Comparison of ENCODE assay signal across 18 mouse cellular contexts in the genomic region with DNA sequence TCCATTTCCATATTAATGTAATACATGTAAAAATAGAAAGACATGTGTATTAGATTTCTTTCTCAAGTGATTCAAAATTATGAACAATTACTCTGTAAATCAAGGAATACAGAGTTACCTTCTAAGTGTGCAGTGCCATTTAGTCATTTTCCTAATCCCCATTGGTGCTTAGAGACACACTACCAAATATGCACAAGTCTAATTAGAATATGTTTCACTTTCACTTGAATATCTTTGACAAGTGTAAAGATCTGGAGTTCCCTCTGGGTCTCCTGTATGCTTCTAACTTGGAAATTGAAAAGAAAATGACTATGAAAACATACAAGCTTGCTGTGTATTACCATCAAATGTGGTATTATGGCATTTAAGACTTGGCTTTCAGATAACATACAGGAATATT.
"Had no signal": no experiment of that assay in that cellular context is flagged by ENCODE, and none has a peak within 500 bp of the region (broad histone marks: within the 10 kb centered on the region; RNA-seq: fewer than 3 reads in every experiment).

No protein-coding gene starts in this region.

- ATAC-seq: liver, postnatal 0 days; lung, postnatal 0 days; midbrain, embryonic 16.5 days had no signal

- H3K27me3 ChIP-seq: lung, embryonic 15.5 days; megakaryocyte, embryonic 14.5 days; midbrain, embryonic 12.5 days; neural tube, embryonic 12.5 days; stomach, embryonic 15.5 days had no signal

- H3K4me2 ChIP-seq: lung, embryonic 15.5 days; midbrain, embryonic 12.5 days; neural tube, embryonic 12.5 days; stomach, embryonic 15.5 days had no signal

- H3K27ac ChIP-seq: lung, embryonic 15.5 days; macrophage; midbrain, embryonic 12.5 days; neural tube, embryonic 12.5 days; stomach, embryonic 15.5 days; stomach, postnatal 0 days had no signal

- H3K4me1 ChIP-seq: megakaryocyte, embryonic 14.5 days; midbrain, embryonic 12.5 days; neural tube, embryonic 12.5 days; stomach, embryonic 15.5 days had no signal

- H3K9me3 ChIP-seq: lung, embryonic 15.5 days; megakaryocyte, embryonic 14.5 days; midbrain, embryonic 12.5 days; neural tube, embryonic 12.5 days; stomach, embryonic 15.5 days had no signal

- DNase-seq: liver, postnatal 0 days; lung, adult 2 months; lung, postnatal 14 days; lung, postnatal 36 days; midbrain, embryonic 14.5 days; right cerebral cortex, postnatal 14 days; thymus, adult 2 months; thymus, postnatal 25 days; thymus, postnatal 4 days had no signal

- H3K4me3 ChIP-seq: lung, embryonic 15.5 days; megakaryocyte, embryonic 14.5 days; midbrain, embryonic 12.5 days; neural tube, embryonic 12.5 days; stomach, embryonic 15.5 days had no signal

- H3K9ac ChIP-seq: liver, postnatal 0 days; lung, embryonic 15.5 days; midbrain, embryonic 12.5 days; neural tube, embryonic 12.5 days; stomach, embryonic 15.5 days had no signal

- H3K36me3 ChIP-seq: lung, embryonic 15.5 days; midbrain, embryonic 12.5 days; neural tube, embryonic 12.5 days; stomach, embryonic 15.5 days had no signal
